Mouse (Mus musculus) MN1 (cell line): Measurements from ENCODE around the gene Gm4027.
"Not testable (repeated sequence)": the region's sequence is repeated elsewhere in the genome, so short reads cannot be mapped to it uniquely, and the experiment has no call there.

Experiments used
- DNase-seq: peaks from one replicate; pipeline ENCODE4 v3.0.0-alpha.2; 2016; ENCODE audit warnings: low spot score

The Gm4027 gene

DNA sequence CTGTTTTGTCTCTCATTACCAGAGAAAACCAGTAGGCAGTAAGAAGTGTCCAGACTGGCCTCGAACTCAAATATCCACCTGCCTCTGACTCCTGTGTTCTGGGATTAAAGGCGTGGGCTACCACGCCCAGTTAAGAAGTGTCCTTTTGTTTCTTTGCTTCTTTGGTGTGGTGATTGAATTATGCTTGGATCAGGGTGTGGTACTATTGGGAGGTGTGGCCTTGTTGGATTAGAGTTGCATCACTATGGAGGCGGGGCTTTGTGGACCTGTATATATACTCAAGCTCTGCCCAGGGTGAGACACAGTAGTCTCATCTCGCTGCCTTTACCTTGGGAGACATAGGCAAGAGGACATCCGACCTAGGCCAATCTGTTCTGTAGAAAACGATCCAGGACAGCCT lies at the start of gene Gm4027:
TSS of gene Gm4027 (plus strand) at position 301 of the 400 bp plus-strand sequence.
- not testable (repeated sequence) for DNase-seq

DNA sequence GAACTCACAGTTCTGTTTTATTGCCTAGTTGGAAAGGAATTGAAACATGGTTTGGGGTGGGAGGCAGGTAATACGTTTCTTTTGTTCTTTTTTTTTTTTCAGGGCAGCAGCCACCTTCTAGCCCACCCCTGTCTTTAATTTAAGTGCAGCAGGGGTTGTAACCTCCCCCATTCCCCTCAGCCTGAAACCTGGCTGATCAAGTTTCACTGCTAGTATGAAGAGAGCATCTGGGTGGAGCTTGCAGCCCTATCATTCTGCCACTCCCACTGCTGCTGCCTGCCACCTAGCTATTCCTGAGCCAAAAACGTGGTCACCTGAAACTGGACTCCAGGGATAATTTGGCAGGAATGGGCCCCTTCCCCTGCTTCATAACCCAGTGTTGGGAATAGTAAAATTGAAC lies 17.3 kb upstream of the Gm4027 start:
- DNase-seq, result not testable (repeated sequence)

DNA sequence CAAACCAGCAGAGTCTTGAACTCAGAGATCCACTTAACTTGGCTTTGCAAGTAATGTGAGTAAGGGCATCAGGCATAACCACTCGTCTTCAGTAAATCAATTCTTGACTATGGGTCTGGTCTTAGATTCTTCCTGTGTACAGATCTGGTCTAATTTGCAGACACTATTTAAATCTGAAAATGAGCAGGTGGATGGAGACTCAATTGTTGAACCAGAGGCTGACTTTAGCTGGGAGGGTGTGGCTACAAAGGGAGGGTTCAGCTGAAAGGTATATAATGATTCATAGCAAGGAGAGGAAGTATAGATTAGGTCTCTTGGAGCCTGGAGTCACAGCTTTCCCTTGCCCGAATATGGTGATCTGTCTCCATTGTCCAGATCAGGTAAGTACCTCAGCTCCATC lies 16.3 kb upstream of the Gm4027 start, which contains the start of gene Oog1:
TSS of gene Oog1 (plus strand) at position 301 of the 400 bp plus-strand sequence.
- DNase-seq, result not testable (repeated sequence)

DNA sequence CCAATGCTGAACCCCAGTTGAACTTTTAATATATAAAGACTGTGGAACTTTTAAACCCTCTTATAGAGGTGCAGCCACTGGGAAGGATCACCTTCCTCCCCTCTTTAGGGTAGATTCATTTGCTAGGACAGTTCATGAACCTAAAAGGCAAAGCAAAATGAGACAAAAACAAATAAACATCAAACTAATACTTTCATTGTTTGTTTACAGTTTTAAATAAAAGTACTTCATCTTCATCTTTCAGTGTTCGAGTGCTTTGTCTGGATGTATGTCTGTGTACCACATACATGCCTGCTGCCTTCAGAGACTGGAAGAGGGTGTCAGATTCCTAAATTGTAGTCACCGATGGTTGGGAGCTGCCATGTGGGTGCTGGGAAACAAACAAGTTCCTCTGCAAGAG lies 25.9 kb downstream of the Gm4027 start, which contains the start of gene Gm16381:
TSS of gene Gm16381 (minus strand) at position 101 of the 400 bp plus-strand sequence.
- DNase-seq, result not testable (repeated sequence)

DNA sequence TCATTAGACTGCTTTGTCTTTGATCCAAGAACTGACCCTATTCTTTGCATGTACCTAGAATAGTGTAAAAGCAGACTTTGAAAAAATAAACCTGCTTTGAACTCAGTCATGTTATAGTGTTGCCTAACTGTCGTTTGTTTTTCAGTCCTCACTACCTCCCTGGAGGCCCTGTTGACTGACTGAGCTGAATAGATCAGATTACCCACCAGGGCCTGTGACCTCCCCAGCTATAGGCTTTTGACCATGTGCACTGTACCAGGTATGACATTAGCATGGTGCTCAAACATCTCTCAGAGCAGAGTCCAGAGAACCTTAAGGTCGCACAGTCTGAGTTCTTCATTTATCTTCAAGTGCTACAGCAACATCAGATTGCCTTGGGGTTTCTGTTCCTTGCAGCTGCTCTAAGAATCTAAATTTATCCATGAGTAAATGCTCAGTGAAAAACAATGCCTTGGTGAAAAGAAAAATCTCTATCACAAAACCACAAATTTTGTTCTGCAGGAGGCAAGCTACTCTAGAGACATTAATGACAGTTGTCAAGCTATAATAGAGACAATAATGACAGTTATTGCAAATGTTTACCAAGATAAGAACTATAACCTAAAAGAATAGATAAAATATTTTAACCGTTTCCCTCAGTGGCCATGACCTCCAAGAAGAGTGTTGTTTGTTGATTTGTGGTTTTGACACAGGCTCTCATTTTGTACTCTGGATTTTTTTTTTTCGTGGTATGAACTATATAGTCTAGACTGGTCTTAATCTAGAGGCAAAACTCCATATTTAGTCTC lies 34.4 kb downstream of the Gm4027 start:
- not testable (repeated sequence) for DNase-seq
